Mouse (Mus musculus) B cell, adult 2 months (primary cell): ENCODE data around the gene Fyb2.

Source experiments
- DNase-seq, 2 experiments: peaks; one replicate each; pipeline ENCODE4 v3.0.0; 2022

Fyb2 gene

DNA sequence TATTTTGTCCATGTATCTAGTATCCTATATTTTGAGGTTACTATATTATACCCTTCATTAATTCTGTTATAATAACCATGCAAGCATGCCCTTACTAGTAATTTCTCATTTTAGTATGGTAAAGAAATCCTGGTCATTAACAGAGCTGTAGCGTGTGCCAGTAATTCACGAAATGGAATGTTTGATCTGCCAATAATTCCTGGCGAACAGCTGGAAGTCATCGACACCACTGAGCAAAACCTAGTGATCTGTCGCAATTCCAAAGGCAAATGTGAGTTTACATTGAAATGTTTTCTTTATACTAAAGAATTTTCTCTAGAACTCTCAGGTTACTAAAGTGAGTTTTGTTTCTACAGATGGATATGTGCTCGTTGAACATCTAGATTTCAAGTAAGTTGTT lies 102.2 kb downstream of the Fyb2 start:
- DNase-seq = no peak

DNA sequence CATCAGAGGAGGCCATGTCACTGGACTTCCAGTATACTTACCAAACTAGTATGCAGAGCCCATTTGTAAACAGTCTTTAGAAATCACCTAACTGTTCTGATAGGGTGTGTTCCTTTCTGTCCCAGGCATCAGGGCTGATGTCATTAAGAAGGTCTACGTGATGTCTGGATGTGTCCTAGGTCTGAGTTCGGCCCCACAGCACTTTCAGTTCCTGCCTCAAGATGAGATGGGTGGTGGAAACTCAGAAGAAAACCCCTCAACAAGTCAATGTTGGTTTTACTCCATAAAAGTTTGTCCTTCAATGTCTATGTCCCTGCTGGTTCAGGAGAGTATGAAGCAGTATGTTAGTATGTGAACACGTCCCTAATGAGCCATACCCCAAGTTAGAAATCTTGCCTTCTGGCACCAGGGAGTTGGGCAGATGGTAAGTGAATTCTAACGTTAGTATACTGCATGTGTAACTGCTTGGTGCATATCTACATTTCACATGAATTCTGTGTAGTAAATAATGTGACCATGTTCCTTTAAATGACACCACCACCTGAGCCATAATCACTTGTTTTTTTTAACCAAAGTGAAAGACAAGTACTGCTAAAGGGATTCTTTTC lies 102.9 kb downstream of the Fyb2 start:
- no peak for DNase-seq

GRCm38 (mm10) chr4:105027278-105027677 lies 114.0 kb downstream of the Fyb2 start:
- DNase-seq = no peak

DNA sequence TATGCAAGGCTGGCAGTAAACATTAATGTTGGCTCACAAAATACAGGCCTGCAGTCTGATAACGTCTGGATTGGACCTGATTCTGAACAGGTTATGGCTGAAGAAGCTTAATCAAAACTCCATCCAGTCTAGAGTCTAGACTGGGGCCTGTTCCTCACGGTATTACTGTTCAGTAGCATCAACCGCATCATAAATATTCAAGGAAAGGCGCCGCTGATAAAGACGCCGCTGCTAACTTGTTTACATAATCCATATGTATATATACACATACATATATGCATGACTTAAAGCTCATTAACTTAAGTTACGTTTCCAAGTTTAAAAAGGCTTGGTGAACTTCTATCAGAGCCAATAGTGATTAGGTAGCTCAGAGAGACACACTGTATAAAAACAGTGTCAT lies 117.8 kb downstream of the Fyb2 start:
- no peak for DNase-seq

DNA sequence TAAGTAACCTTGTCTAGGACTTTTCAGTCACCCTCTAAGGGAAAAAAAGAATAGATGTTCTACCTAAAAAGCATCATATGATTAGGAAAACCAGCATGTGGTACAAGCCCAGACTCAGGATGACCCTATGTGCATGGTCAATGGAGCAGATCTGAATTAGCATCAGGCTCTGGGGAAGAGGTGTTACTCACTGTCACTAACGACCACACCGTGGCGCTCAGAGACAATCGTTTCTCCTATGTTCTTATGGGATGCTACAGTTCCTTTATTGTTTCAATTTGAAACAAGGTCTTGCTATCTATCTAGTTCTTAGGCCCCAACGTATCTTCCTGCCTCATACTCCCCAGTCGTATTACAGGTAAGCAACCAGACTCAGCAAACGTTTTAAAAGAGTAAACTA lies 119.9 kb downstream of the Fyb2 start:
- no peak for DNase-seq

DNA sequence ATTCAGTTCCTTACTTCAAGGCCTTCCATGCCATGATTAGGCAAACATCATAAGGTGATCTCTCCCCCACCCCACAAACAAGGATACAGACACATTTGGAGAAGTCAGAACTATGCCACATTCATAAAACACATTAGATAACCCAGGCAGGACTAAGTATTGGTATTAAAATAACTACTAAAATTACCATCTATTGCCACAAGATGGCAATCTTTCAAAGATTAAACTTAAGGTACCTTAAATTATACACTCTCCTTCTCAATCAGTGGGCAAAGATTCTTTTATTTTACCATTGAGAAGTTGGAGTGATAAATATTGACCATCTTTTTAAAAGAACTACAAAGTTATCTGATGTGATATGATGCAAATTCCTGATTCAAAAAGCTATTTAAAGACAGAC lies 121.0 kb downstream of the Fyb2 start:
- DNase-seq = no peak

DNA sequence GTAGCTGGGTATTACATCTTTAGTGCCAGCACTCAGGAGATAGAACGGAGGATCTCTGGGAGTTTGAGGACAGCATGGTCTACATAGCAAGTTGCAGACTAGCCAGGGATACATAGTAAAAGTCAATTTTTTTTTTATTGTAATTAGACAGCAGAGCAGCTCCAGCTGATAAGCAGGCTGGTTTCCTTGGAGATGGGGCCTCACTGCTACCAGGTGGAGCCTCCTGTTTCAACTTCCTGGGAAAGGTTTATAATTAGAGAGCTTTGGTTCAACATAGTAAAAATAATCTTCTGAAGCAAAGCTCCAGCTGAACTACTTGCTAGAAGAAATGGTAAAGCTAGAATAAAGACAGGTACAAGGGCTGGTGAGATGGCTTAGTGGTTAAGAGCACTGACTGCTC lies 136.8 kb downstream of the Fyb2 start:
- DNase-seq = no peak

DNA sequence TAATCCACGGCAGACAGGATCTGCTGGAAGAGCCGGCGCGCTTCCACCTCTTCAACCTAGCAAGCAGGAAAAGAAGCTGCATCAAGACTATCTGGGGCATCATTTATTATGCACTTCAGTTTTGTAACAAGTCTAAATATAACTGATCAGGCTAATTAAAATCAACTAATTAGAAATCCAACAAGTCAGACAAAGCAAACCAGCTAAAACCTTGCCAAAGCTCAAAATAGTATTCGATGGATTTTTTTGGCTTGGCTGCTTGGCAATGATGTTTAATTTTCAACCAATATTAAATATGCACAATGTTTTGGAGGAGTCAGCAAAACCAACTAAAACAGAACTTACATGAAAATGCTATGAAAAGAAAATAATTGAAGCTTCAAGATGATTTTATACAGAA lies 138.0 kb downstream of the Fyb2 start:
- DNase-seq = no peak
